Mouse (Mus musculus): Measurements from ENCODE around the gene Slc25a5. TPM values are rescaled to one million over a fixed set of nuclear protein-coding genes. Genes with fewer than 3 reads are reported as not detected.

Slc25a5 gene
- total and polyA plus RNA-seq, 3 experiments = 591 to 1,177 (median 881) TPM

- Histone ChIP-seq H3K4me3 (replicated peaks in 1 of 3; ENCODE audit: low read depth in 2 of 3, low read length in 2 of 3, poor library complexity in 1 of 3) (no peak overlapping the region), H3K9ac (ENCODE audit: insufficient read depth, low read depth) (no peak overlapping the region), H3K4me2 (ENCODE audit: insufficient read depth, low read depth, poor library complexity, severe bottlenecking) (no peak overlapping the region), H3K27ac (ENCODE audit: insufficient read depth, low read depth) (no peak overlapping the region), H3K79me2 (replicated peaks; ENCODE audit: control insufficient read depth, extremely low read depth, insufficient read depth, poor library complexity, severe bottlenecking) (no peaks in the 10 kb centered on the region), H3K4me1 (ENCODE audit: control insufficient read depth in 1 of 2, insufficient read depth in 2 of 2) (peaks cover 3 to 31% of the 10 kb centered on the region in 2 experiments; a peak in 2 of 4 replicates), H3K27me3 (replicated peaks) (no peaks in the 10 kb centered on the region), H3K9me3 (replicated peaks; ENCODE audit: low read length) (no peaks in the 10 kb centered on the region), H3K36me3 (replicated peaks in 1 of 2; ENCODE audit: control insufficient read depth in 1 of 2, insufficient read depth in 1 of 2, low read length in 1 of 2) (peaks cover 0 to 14% of the 10 kb centered on the region in 2 experiments)
- dilution Hi-C loops (cut with MboI; ENCODE audit: extremely low pct_ligation_motif_present, extremely low pct_unique_long_range_greater_than_20kb, low sequenced_read_pairs) (no loop called here), in situ Hi-C loops (cut with MboI; ENCODE audit: low pct_ligation_motif_present, low pct_unique_long_range_greater_than_20kb, low sequenced_read_pairs) (no loop called here)
- no peak for DNase-seq (ENCODE audit: extremely low read depth)
- TF ChIP-seq POLR2A (IDR thresholded peaks at IDR 0.05; ENCODE audit: low read depth, low read length) (no peak), MAFK (IDR thresholded peaks at IDR 0.05; ENCODE audit: insufficient replicate concordance, low read length) (no peak), SIN3A (IDR thresholded peaks at IDR 0.05; ENCODE audit: low read length) (no peak), USF2 (conservative IDR thresholded peaks at IDR 0.05; ENCODE audit: low read depth, low read length) (no peak), MAZ (IDR thresholded peaks at IDR 0.05; ENCODE audit: low read depth, low read length) (no peak), MAX (IDR thresholded peaks at IDR 0.05; ENCODE audit: low read length) (no peak), POLR2AphosphoS2 (IDR thresholded peaks at IDR 0.05; ENCODE audit: low read depth, low read length) (no peak), E2F4 (IDR thresholded peaks at IDR 0.05; ENCODE audit: insufficient replicate concordance, low read depth, low read length) (no peak), EP300 (IDR thresholded peaks at IDR 0.05; ENCODE audit: low read length) (no peak), CHD2 (IDR thresholded peaks at IDR 0.05; ENCODE audit: low read length) (no peak), HCFC1 (IDR thresholded peaks at IDR 0.05; ENCODE audit: low read depth, low read length) (no peak), IRF4 (IDR thresholded peaks at IDR 0.05; ENCODE audit: low read depth, low read length) (no peak), CHD1 (IDR thresholded peaks at IDR 0.05; ENCODE audit: low read depth, low read length) (no peak), ZMIZ1 (IDR thresholded peaks at IDR 0.05; ENCODE audit: low read depth, low read length) (no peak), NRF1 (IDR thresholded peaks at IDR 0.05; ENCODE audit: low read depth, low read length) (no peak), MXI1 (IDR thresholded peaks at IDR 0.05; ENCODE audit: low read depth, low read length) (no peak), USF1 (IDR thresholded peaks at IDR 0.05; ENCODE audit: low read depth, low read length) (no peak), ELF1 (IDR thresholded peaks at IDR 0.05; ENCODE audit: low read depth, low read length) (no peak), UBTF (IDR thresholded peaks at IDR 0.05; ENCODE audit: low read depth, low read length) (no peak), PAX5 (IDR thresholded peaks at IDR 0.05; ENCODE audit: low read length) (no peak)
Measured at GRCm38 (mm10) chrX:36841698-36842097, 46.2 kb downstream of the Slc25a5 start.

GRCm38 (mm10) chrX:36843346-36843990 lies 48.0 kb downstream of the Slc25a5 start:
- Histone ChIP-seq H3K4me2 (ENCODE audit: insufficient read depth, low read depth, poor library complexity, severe bottlenecking) (peak overlapping the region; percentile 31; the same call in 1 of the 2 replicates), H3K79me2 (replicated peaks; ENCODE audit: control insufficient read depth, extremely low read depth, insufficient read depth, poor library complexity, severe bottlenecking) (no peaks in the 10 kb centered on the region), H3K4me3 (replicated peaks in 1 of 3; ENCODE audit: low read depth in 2 of 3, low read length in 2 of 3, poor library complexity in 1 of 3) (no peak overlapping the region), H3K27me3 (replicated peaks) (no peaks in the 10 kb centered on the region), H3K9me3 (replicated peaks; ENCODE audit: low read length) (no peaks in the 10 kb centered on the region), H3K4me1 (ENCODE audit: control insufficient read depth in 1 of 2, insufficient read depth in 2 of 2) (peaks cover 3 to 31% of the 10 kb centered on the region in 2 experiments; a peak in 2 of 4 replicates), H3K9ac (ENCODE audit: insufficient read depth, low read depth) (no peak overlapping the region), H3K36me3 (replicated peaks in 1 of 2; ENCODE audit: control insufficient read depth in 1 of 2, insufficient read depth in 1 of 2, low read length in 1 of 2) (peaks cover 0 to 12% of the 10 kb centered on the region in 2 experiments), H3K27ac (ENCODE audit: insufficient read depth, low read depth) (peak overlapping the region; percentile 62)
- in situ Hi-C loops (cut with MboI; ENCODE audit: low pct_ligation_motif_present, low pct_unique_long_range_greater_than_20kb, low sequenced_read_pairs) (no loop called here), dilution Hi-C loops (cut with MboI; ENCODE audit: extremely low pct_ligation_motif_present, extremely low pct_unique_long_range_greater_than_20kb, low sequenced_read_pairs) (no loop called here)
- TF ChIP-seq POLR2AphosphoS2 (IDR thresholded peaks at IDR 0.05; ENCODE audit: low read depth, low read length) (no peak), NRF1 (IDR thresholded peaks at IDR 0.05; ENCODE audit: low read depth, low read length) (no peak), SIN3A (IDR thresholded peaks at IDR 0.05; ENCODE audit: low read length) (0 out of 2 replicates have a peak, but pooled peaks have one; percentile 23), IRF4 (IDR thresholded peaks at IDR 0.05; ENCODE audit: low read depth, low read length) (peak; percentile 39; the same call in 1 of the 2 replicates), EP300 (IDR thresholded peaks at IDR 0.05; ENCODE audit: low read length) (peak; percentile 79)
- peak; percentile 33 for DNase-seq (ENCODE audit: extremely low read depth)

All from CH12.LX (cell line).